ENCODE assay signal across 8 mouse cellular contexts in the genomic region with DNA sequence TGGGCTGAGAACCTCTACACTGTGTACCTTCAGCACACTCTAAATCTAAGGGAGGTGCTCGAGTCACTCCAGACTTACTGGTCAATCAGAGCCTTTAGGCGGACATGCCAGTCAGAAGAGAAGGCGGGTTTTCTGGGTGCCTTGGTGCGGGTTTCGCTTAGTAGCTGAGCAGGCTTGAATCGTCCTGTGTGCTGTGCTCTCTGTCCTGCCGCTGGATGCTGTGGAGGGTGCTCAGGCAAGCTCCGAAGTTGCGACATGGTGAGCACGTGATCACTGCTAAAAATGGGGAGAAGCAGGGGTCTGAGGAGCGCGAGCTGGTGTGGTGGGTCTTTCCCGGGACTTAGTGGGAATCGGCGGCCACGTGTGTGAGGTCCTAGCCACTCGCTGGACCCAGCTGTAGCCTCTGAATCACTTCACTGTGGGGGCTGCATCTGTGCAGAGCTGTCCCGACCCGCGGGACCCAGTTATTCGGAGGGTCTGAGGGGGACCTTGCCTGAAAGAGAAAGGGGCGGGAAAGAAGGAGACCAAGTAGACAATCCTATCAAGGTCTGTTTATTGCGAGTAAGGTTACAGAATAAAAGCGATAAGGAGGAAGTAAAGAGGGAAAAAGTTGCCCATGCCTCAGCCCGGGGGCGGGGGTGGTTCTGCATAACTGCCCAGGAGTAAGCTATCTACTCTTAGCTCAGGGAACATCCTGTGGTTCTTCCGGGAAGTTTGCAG. TPM values are rescaled to one million over a fixed set of nuclear protein-coding genes. Genes with fewer than 3 reads are reported as not detected.
DNase-seq lines count a peak whose midpoint lies in the region; ATAC-seq and TF ChIP-seq lines count a peak whose summit lies in the region.

No protein-coding gene starts in this region.

- no peak for TF ChIP-seq POLR2A in bone marrow, adult 2 months (IDR thresholded peaks at IDR 0.05; ENCODE audit: borderline replicate concordance, control insufficient read depth, low read depth, low read length)
- TF ChIP-seq POLR2A in limb, embryonic 14.5 days (IDR thresholded peaks at IDR 0.05; ENCODE audit: borderline replicate concordance, extremely low read depth, insufficient read depth, insufficient read length), result no peak
- TF ChIP-seq POLR2A in testis, adult 2 months (IDR thresholded peaks at IDR 0.05; ENCODE audit: control insufficient read depth, low read depth, low read length), result no peak

- H3K4me1 ChIP-seq in heart, embryonic 11.5 days (ENCODE audit: control insufficient read depth, insufficient read depth, low read length), result no peaks in the 10 kb centered on the region
- H3K4me1 ChIP-seq in bone marrow, adult 2 months (ENCODE audit: control insufficient read depth, insufficient read depth, low read length), result no peaks in the 10 kb centered on the region
- no peaks in the 10 kb centered on the region for H3K4me1 ChIP-seq in heart, embryonic 14.5 days (ENCODE audit: control insufficient read depth in 2 of 2, insufficient read depth in 2 of 2, low read length in 2 of 2)
- no peaks in the 10 kb centered on the region for H3K4me1 ChIP-seq in limb, embryonic 14.5 days (ENCODE audit: control insufficient read depth, insufficient read depth, low read length)
- peaks cover 8% of the 10 kb centered on the region; the same call in 1 of the 2 replicates for H3K4me1 ChIP-seq in midbrain, embryonic 14.5 days (ENCODE audit: control insufficient read depth, insufficient read depth, low read length)
- peaks cover 2% of the 10 kb centered on the region; the same call in 1 of the 2 replicates for H3K4me1 ChIP-seq in testis, adult 2 months (ENCODE audit: control insufficient read depth, insufficient read depth, low read length)

- H3K9ac ChIP-seq in heart, embryonic 11.5 days (ENCODE audit: low read depth, low read length), result peak overlapping the region; percentile 62
- peak overlapping the region; percentile 66 for H3K9ac ChIP-seq in heart, embryonic 14.5 days (ENCODE audit: low read length)
- peak overlapping the region; percentile 40 for H3K9ac ChIP-seq in limb, embryonic 14.5 days (ENCODE audit: low read depth, low read length, severe bottlenecking)
- peak overlapping the region; percentile 37 for H3K9ac ChIP-seq in midbrain, embryonic 14.5 days (replicated peaks; ENCODE audit: low read length)

- H3K9me3 ChIP-seq in heart, embryonic 11.5 days (replicated peaks; ENCODE audit: control insufficient read depth, low read length), result no peaks in the 10 kb centered on the region
- 0 out of 2 replicates have a peak, but pooled peaks cover 2% of the 10 kb centered on the region for H3K9me3 ChIP-seq in heart, embryonic 14.5 days (ENCODE audit: control insufficient read depth, low read length)
- no peaks in the 10 kb centered on the region for H3K9me3 ChIP-seq in limb, embryonic 14.5 days (ENCODE audit: control insufficient read depth, low read length)
- no peaks in the 10 kb centered on the region for H3K9me3 ChIP-seq in midbrain, embryonic 14.5 days (ENCODE audit: control insufficient read depth, low read length)

- no peak for TF ChIP-seq CTCF in bone marrow, adult 2 months (IDR thresholded peaks at IDR 0.05; ENCODE audit: control insufficient read depth, insufficient read depth, low read length)
- no peak for TF ChIP-seq CTCF in testis, adult 2 months (IDR thresholded peaks at IDR 0.05; ENCODE audit: control insufficient read depth, insufficient read depth, insufficient replicate concordance, low read depth, low read length)

- peak; percentile 49 for ATAC-seq in heart, embryonic 11.5 days (replicated peaks; ENCODE audit: insufficient number of reproducible peaks, low FRiP score, low TSS enrichment)
- no peak for ATAC-seq in heart, embryonic 14.5 days (ENCODE audit: insufficient number of reproducible peaks, insufficient read depth, low FRiP score, low read depth)
- ATAC-seq in limb, embryonic 14.5 days (ENCODE audit: low FRiP score, low read depth), result no peak
- ATAC-seq in midbrain, embryonic 14.5 days (ENCODE audit: low FRiP score, low TSS enrichment), result peak; percentile 37; the same call in 1 of the 2 replicates

- no peaks in the 10 kb centered on the region for H3K27me3 ChIP-seq in heart, embryonic 11.5 days (ENCODE audit: control insufficient read depth, insufficient read depth, low read length)
- no peaks in the 10 kb centered on the region for H3K27me3 ChIP-seq in heart, embryonic 14.5 days (ENCODE audit: control insufficient read depth, insufficient read depth, low read length)
- H3K27me3 ChIP-seq in limb, embryonic 14.5 days (ENCODE audit: control insufficient read depth, insufficient read depth, low read length), result no peaks in the 10 kb centered on the region
- H3K27me3 ChIP-seq in midbrain, embryonic 14.5 days (ENCODE audit: control insufficient read depth, insufficient read depth, low read length), result no peaks in the 10 kb centered on the region
- H3K27me3 ChIP-seq in testis, adult 2 months (ENCODE audit: control insufficient read depth, insufficient read depth, low read length), result no peaks in the 10 kb centered on the region

- H3K4me2 ChIP-seq in heart, embryonic 11.5 days, result peak overlapping the region; percentile 80
- H3K4me2 ChIP-seq in heart, embryonic 14.5 days (ENCODE audit: low read length), result peak overlapping the region; percentile 84
- peak overlapping the region; percentile 61 for H3K4me2 ChIP-seq in limb, embryonic 14.5 days (replicated peaks; ENCODE audit: low read depth, low read length, severe bottlenecking)
- H3K4me2 ChIP-seq in midbrain, embryonic 14.5 days (ENCODE audit: low read length), result peak overlapping the region; percentile 69

- DNase-seq in heart, adult 8-10 months (ENCODE audit: low spot score), result no peak
- no peak for DNase-seq in limb, embryonic 14.5 days (ENCODE audit: low spot score)
- peak; percentile 45 for DNase-seq in midbrain, embryonic 14.5 days
- DNase-seq in frontal cortex, postnatal 25 days (ENCODE audit: low spot score in 2 of 2), result no peak

- H3K36me3 ChIP-seq in heart, embryonic 11.5 days (ENCODE audit: control insufficient read depth, insufficient read depth, low read length), result no peaks in the 10 kb centered on the region
- no peaks in the 10 kb centered on the region for H3K36me3 ChIP-seq in heart, embryonic 14.5 days (ENCODE audit: control insufficient read depth, insufficient read depth, low read length)
- H3K36me3 ChIP-seq in limb, embryonic 14.5 days (ENCODE audit: control insufficient read depth, insufficient read depth, low read length), result no peaks in the 10 kb centered on the region
- H3K36me3 ChIP-seq in midbrain, embryonic 14.5 days (ENCODE audit: control insufficient read depth, insufficient read depth, low read length), result no peaks in the 10 kb centered on the region
- no peaks in the 10 kb centered on the region for H3K36me3 ChIP-seq in testis, adult 2 months (ENCODE audit: control insufficient read depth, insufficient read depth, low read length)

- H3K4me3 ChIP-seq in heart, embryonic 11.5 days (ENCODE audit: low read depth, low read length), result peak overlapping the region; percentile 46
- H3K4me3 ChIP-seq in bone marrow, adult 2 months (replicated peaks; ENCODE audit: control insufficient read depth, low read depth, low read length), result peak overlapping the region; percentile 46
- peak overlapping the region; percentile 45 to 60 for H3K4me3 ChIP-seq in heart, embryonic 14.5 days (ENCODE audit: control insufficient read depth in 1 of 2, insufficient read depth in 1 of 2, low read depth in 1 of 2, low read length in 2 of 2)
- H3K4me3 ChIP-seq in limb, embryonic 14.5 days (replicated peaks; ENCODE audit: low read length), result peak overlapping the region; percentile 34
- H3K4me3 ChIP-seq in midbrain, embryonic 14.5 days (replicated peaks; ENCODE audit: low read depth, low read length), result peak overlapping the region; percentile 36
- peak overlapping the region; percentile 54 for H3K4me3 ChIP-seq in testis, adult 2 months (ENCODE audit: control insufficient read depth, low read depth, low read length)

- WGBS in heart, embryonic 11.5 days (ENCODE audit: insufficient replicate concordance), result 5% methylated on average over 27 of the region's 27 CpGs
- WGBS in bone marrow, adult 2 months, result under 1% methylated on average over 27 of the region's 27 CpGs
- WGBS in heart, embryonic 14.5 days, result 4% methylated on average over 27 of the region's 27 CpGs
- WGBS in limb, embryonic 14.5 days, result 9% methylated on average over 27 of the region's 27 CpGs
- 6% methylated on average over 27 of the region's 27 CpGs for WGBS in midbrain, embryonic 14.5 days

- H3K27ac ChIP-seq in heart, embryonic 11.5 days (ENCODE audit: low read depth, low read length), result no peak overlapping the region
- no peak overlapping the region for H3K27ac ChIP-seq in bone marrow, adult 2 months (ENCODE audit: control insufficient read depth, insufficient read depth, low read depth, low read length, poor library complexity)
- no peak overlapping the region for H3K27ac ChIP-seq in heart, embryonic 14.5 days (replicated peaks in 1 of 2; ENCODE audit: control insufficient read depth in 1 of 2, insufficient read depth in 1 of 2, low read depth in 2 of 2, low read length in 2 of 2)
- H3K27ac ChIP-seq in limb, embryonic 14.5 days (replicated peaks; ENCODE audit: low read depth, low read length), result no peak overlapping the region
- H3K27ac ChIP-seq in midbrain, embryonic 14.5 days (replicated peaks; ENCODE audit: low read depth, low read length), result no peak overlapping the region
- no peak overlapping the region for H3K27ac ChIP-seq in testis, adult 2 months (ENCODE audit: control insufficient read depth, insufficient read depth, low read depth, low read length)

RNA-seq across cellular contexts. Expression of a gene that starts 11.2 kb away (rescaled TPM):
- polyA plus RNA-seq in heart, embryonic 11.5 days (2014; fragmentation: Nextera tagmentation; extraction: Ambion mirVana), result 25.9 and 26.3 TPM in 2 replicates
- 10 to 100 TPM in 2 of 4 experiments, 1 to 10 TPM in 2; 5.4 to 15.5 (median 9.2) TPM for total RNA-seq in heart, adult 8-10 months (2022)
- polyA plus RNA-seq in bone marrow, adult 2 months (2011; ENCODE audit: insufficient read depth, insufficient read length, low replicate concordance, missing spikeins), result 16.5 and 18.5 TPM in 2 replicates
- 36.7 and 38.7 TPM in 2 replicates for polyA plus RNA-seq in heart, embryonic 14.5 days (2014; fragmentation: Nextera tagmentation; extraction: Ambion mirVana)
- polyA plus RNA-seq in limb, embryonic 14.5 days (2012; rRNA removed), result 34.9 and 56.3 TPM in 2 replicates
- polyA plus RNA-seq in limb, embryonic 14.5 days (2014; fragmentation: Nextera tagmentation; extraction: Ambion mirVana), result 46.2 and 46.4 TPM in 2 replicates
- 42.6 and 48.6 TPM in 2 replicates for polyA plus RNA-seq in midbrain, embryonic 14.5 days (2014; fragmentation: Nextera tagmentation; extraction: Ambion mirVana)
- 4.3 and 4.6 TPM in 2 replicates for polyA plus RNA-seq in testis, adult 2 months (2012; rRNA removed)

RNA-seq across cellular contexts. Expression of a gene that starts 24.2 kb away (rescaled TPM):
- polyA plus RNA-seq in heart, embryonic 11.5 days (2014; fragmentation: Nextera tagmentation; extraction: Ambion mirVana), result 0.24 and 0.25 TPM in 2 replicates
- not detected for total RNA-seq in heart, adult 8-10 months (2022)
- polyA plus RNA-seq in bone marrow, adult 2 months (2011; ENCODE audit: insufficient read depth, insufficient read length, low replicate concordance, missing spikeins), result not detected in 2 replicates
- 0.23 TPM in 1 of 2 replicates, not detected in the other for polyA plus RNA-seq in heart, embryonic 14.5 days (2014; fragmentation: Nextera tagmentation; extraction: Ambion mirVana)
- 0.06 and 0.08 TPM in 2 replicates for polyA plus RNA-seq in limb, embryonic 14.5 days (2012; rRNA removed)
- polyA plus RNA-seq in limb, embryonic 14.5 days (2014; fragmentation: Nextera tagmentation; extraction: Ambion mirVana), result 0.14 TPM in 1 of 2 replicates, not detected in the other
- polyA plus RNA-seq in midbrain, embryonic 14.5 days (2014; fragmentation: Nextera tagmentation; extraction: Ambion mirVana), result 0.15 TPM in 1 of 2 replicates, not detected in the other
- polyA plus RNA-seq in testis, adult 2 months (2012; rRNA removed), result 0.66 and 1.1 TPM in 2 replicates

RNA-seq across cellular contexts. Expression of a gene that starts 31.8 kb away (rescaled TPM):
- not detected in 2 replicates for polyA plus RNA-seq in heart, embryonic 11.5 days (2014; fragmentation: Nextera tagmentation; extraction: Ambion mirVana)
- total RNA-seq in heart, adult 8-10 months (2022), result not detected
- polyA plus RNA-seq in bone marrow, adult 2 months (2011; ENCODE audit: insufficient read depth, insufficient read length, low replicate concordance, missing spikeins), result not detected in 2 replicates
- polyA plus RNA-seq in heart, embryonic 14.5 days (2014; fragmentation: Nextera tagmentation; extraction: Ambion mirVana), result not detected in 2 replicates
- polyA plus RNA-seq in limb, embryonic 14.5 days (2012; rRNA removed), result not detected in 2 replicates
- polyA plus RNA-seq in limb, embryonic 14.5 days (2014; fragmentation: Nextera tagmentation; extraction: Ambion mirVana), result not detected in 2 replicates
- not detected in 2 replicates for polyA plus RNA-seq in midbrain, embryonic 14.5 days (2014; fragmentation: Nextera tagmentation; extraction: Ambion mirVana)
- polyA plus RNA-seq in testis, adult 2 months (2012; rRNA removed), result not detected in 2 replicates

Comparison
In these comparisons a context has a peak if more than half of its experiments do, and no peak if none do; other contexts are left out.
1. ATAC-seq: peak in heart, embryonic 11.5 days (single experiment) and midbrain, embryonic 14.5 days (single experiment); none in heart, embryonic 14.5 days (single experiment) and limb, embryonic 14.5 days (single experiment).
2. Peak in every context shown above with its lines, with median percentiles within 50 percentile points of each other: H3K4me2 ChIP-seq, H3K4me3 ChIP-seq and H3K9ac ChIP-seq.